12 mouse cellular contexts compared by ENCODE assay signal in the genomic region with DNA sequence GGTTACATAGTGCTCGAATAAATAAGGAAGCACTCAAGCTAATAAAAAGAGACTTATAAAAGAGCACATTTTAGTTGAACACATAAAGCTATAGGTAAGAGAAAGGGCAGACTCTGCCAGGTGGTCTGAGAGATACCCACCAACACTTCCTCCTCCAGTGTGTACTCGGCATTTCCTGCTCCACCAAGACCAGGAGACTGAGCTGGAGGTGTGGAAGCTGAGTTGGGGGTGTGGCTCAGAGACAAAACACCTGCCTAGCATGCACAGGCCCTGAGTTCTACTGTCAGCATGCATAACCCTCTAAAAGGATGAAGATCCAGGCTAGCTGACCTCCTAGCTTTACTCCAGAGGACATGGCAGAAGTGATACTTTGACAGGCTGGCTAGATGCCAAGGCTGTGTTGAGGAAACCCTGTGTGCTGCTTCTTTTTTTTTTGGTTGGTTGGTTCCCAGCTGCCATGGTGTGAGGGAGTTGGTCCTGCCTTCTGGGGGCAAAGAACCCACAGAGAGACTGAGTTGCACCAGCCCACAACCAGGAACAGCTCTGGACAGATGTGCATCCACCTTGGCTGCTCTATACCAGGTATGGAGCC. TPM values are rescaled to one million over a fixed set of nuclear protein-coding genes. Genes with fewer than 3 reads are reported as not detected.
DNase-seq lines count a peak whose midpoint lies in the region; TF ChIP-seq lines count a peak whose summit lies in the region.
"Had no signal": no experiment of that assay in that cellular context is flagged by ENCODE, and none has a peak within 500 bp of the region (broad histone marks: within the 10 kb centered on the region; RNA-seq: fewer than 3 reads in every experiment).

No protein-coding gene starts in this region.

- 10% methylated on average over 2 of the region's 2 CpGs for WGBS in spleen, adult 2 months

- no peaks in the 10 kb centered on the region for H3K36me3 ChIP-seq in spleen, adult 2 months (ENCODE audit: control insufficient read depth, insufficient read depth, low read length)
- H3K36me3 ChIP-seq: embryonic facial prominence, embryonic 12.5 days; hindbrain, embryonic 13.5 days; neural tube, embryonic 13.5 days had no signal

- no peak overlapping the region for H3K4me3 ChIP-seq in brown adipose tissue, adult 24 weeks (ENCODE audit: insufficient read depth, low read depth, low read length)
- H3K4me3 ChIP-seq in spleen, adult 2 months (ENCODE audit: extremely low read depth, insufficient read depth, insufficient read length) = no peak overlapping the region
- H3K4me3 ChIP-seq: embryonic facial prominence, embryonic 12.5 days; hindbrain, embryonic 13.5 days; neural tube, embryonic 13.5 days had no signal

- no peak for TF ChIP-seq POLR2A in spleen, adult 2 months (IDR thresholded peaks at IDR 0.05; ENCODE audit: low read depth, low read length)

- DNase-seq in kidney, postnatal 14 days = peak; percentile 54
- no peak for DNase-seq in kidney, adult 9 months
- peak; percentile 67 to 69 for DNase-seq in B cell, adult 2 months
- DNase-seq in spleen, adult 2 months (ENCODE audit: low read depth in 1 of 2, low spot score in 2 of 2) = peak; percentile 54 to 73
- DNase-seq in left cerebral cortex, adult 8-10 months (ENCODE audit: low spot score in 2 of 2) = no peak
- no peak for DNase-seq in right cerebral cortex, postnatal 36 days (ENCODE audit: low spot score in 2 of 2)

- peaks cover 22% of the 10 kb centered on the region for H3K4me1 ChIP-seq in brown adipose tissue, adult 24 weeks (ENCODE audit: control insufficient read depth, insufficient read depth, insufficient read length, low read length)
- peaks cover 54% of the 10 kb centered on the region for H3K4me1 ChIP-seq in spleen, adult 2 months (ENCODE audit: control insufficient read depth, insufficient read depth, insufficient read length)

- no peak for TF ChIP-seq CTCF in spleen, adult 2 months (IDR thresholded peaks at IDR 0.05; ENCODE audit: extremely low read depth, insufficient read depth, insufficient read length, insufficient replicate concordance)

- H3K27me3 ChIP-seq in spleen, adult 2 months (ENCODE audit: control insufficient read depth, insufficient read depth, low read length) = no peaks in the 10 kb centered on the region

- 0 out of 2 replicates have a peak overlapping the region, but pooled peaks have one; percentile 7 for H3K27ac ChIP-seq in brown adipose tissue, adult 24 weeks (replicated peaks; ENCODE audit: low read depth, low read length)
- H3K27ac ChIP-seq in spleen, adult 2 months (ENCODE audit: insufficient read depth, low read length) = peak overlapping the region; percentile 16
- H3K27ac ChIP-seq: embryonic facial prominence, embryonic 12.5 days; hindbrain, embryonic 13.5 days; neural tube, embryonic 13.5 days had no signal

RNA-seq across cellular contexts. Expression of a gene that starts 1.2 kb away (rescaled TPM):
- 95.0 and 102 TPM in 2 replicates for polyA plus RNA-seq in brown adipose tissue, adult 24 weeks (2012; ENCODE audit: insufficient read depth, insufficient read length, missing spikeins)
- polyA plus RNA-seq in spleen, adult 2 months (2012; rRNA removed) = 76.7 and 121 TPM in 2 replicates
- total RNA-seq in left cerebral cortex, adult 8-10 months (2022) = 10 to 100 TPM; 18.3 to 24.5 (median 21.6) TPM

RNA-seq across cellular contexts. Expression of a gene that starts 19.6 kb away (rescaled TPM):
- polyA plus RNA-seq in brown adipose tissue, adult 24 weeks (2012; ENCODE audit: insufficient read depth, insufficient read length, missing spikeins) = not detected in 2 replicates
- not detected in 2 replicates for polyA plus RNA-seq in spleen, adult 2 months (2012; rRNA removed)
- total RNA-seq in left cerebral cortex, adult 8-10 months (2022) = not detected
- total RNA-seq: gastrocnemius, adult 18-20 months had no signal
- polyA plus RNA-seq: embryonic facial prominence, embryonic 12.5 days; urinary bladder, adult 2 months had no signal

Comparison
In these comparisons a context has a peak if more than half of its experiments do, and no peak if none do; other contexts are left out.
1. DNase-seq: peak in kidney, postnatal 14 days (single experiment), B cell, adult 2 months (2 of 2) and spleen, adult 2 months (2 of 2); none in kidney, adult 9 months (single experiment), left cerebral cortex, adult 8-10 months (0 of 2) and right cerebral cortex, postnatal 36 days (0 of 2).